Mouse (Mus musculus) right cerebral cortex, adult 2 months (tissue): ENCODE data around the gene Hoxd4.

Experiments used
- DNase-seq, 2 experiments: peaks; one replicate each; pipeline ENCODE4 v3.0.0; 2021 to 2022; ENCODE audit warnings: low spot score in 2 of 2

Hoxd4 gene

GRCm38 (mm10) chr2:74741979-74742277, 30.2 kb downstream of the Hoxd4 start:
- no peak for DNase-seq

GRCm38 (mm10) chr2:74745540-74746297, 34.0 kb downstream of the Hoxd4 start:
- DNase-seq: no peak

DNA sequence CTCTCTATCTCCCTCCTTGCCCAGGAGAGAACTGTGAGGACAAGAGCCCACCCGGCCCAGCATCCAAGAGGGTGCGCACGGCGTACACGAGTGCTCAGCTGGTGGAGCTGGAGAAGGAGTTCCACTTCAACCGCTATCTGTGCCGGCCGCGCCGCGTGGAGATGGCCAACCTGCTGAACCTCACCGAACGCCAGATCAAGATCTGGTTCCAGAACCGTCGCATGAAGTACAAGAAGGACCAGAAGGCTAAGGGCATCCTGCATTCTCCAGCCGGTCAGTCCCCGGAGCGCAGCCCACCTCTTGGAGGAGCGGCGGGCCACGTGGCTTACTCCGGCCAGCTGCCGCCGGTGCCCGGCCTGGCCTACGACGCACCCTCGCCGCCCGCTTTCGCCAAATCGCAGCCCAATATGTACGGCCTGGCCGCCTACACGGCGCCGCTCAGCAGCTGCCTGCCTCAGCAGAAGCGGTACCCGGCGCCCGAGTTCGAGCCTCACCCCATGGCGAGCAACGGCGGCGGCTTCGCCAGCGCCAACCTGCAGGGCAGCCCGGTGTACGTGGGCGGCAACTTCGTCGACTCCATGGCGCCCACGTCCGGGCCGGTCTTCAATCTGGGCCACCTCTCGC, 34.7 kb downstream of the Hoxd4 start:
- DNase-seq: no peak

DNA sequence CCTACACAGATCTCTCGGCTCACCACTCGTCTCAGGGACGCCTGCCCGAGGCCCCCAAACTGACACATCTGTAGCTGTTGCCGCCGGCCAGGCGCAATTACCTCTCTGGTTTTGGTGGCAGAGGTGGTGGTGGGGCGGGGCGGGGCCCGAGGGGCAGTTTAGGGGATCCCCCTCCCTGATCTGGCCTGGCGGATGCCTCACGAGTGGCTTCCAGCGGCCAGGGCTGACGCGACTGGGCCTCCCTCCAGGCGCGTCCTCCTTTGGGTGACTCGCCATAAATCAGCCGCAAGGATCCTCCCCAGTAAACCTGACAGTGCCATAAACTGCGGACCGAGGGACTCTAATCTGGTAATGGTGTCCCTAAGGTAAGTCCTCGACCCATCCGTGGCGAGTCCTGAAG, 35.3 kb downstream of the Hoxd4 start:
- DNase-seq: no peak

GRCm38 (mm10) chr2:74747661-74748141, 36.0 kb downstream of the Hoxd4 start:
- no peak for DNase-seq

GRCm38 (mm10) chr2:74748436-74748995, 36.8 kb downstream of the Hoxd4 start:
- no peak for DNase-seq

GRCm38 (mm10) chr2:74749337-74750121, 37.8 kb downstream of the Hoxd4 start:
- no peak for DNase-seq

GRCm38 (mm10) chr2:74750731-74751250, 39.1 kb downstream of the Hoxd4 start:
- DNase-seq: no peak

DNA sequence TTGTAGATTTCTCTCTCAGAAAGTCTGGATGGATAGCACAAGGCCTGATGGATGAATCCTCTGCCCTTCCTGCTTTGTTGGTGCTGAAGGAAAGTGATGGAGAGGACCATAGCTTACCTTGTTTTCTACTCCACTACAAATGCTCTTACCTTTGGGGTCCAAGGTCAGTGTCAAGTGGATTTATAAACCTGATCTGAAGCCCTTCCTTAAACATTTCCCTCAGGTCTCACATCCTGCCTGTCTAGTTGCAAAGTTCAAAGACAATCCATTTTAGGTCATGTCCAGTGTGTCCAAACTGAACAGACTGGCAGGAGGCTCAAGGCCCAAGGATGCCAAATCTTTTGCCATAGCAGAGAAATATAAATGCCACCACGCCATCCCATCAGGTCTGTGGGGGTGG, 40.1 kb downstream of the Hoxd4 start:
- DNase-seq: no peak

DNA sequence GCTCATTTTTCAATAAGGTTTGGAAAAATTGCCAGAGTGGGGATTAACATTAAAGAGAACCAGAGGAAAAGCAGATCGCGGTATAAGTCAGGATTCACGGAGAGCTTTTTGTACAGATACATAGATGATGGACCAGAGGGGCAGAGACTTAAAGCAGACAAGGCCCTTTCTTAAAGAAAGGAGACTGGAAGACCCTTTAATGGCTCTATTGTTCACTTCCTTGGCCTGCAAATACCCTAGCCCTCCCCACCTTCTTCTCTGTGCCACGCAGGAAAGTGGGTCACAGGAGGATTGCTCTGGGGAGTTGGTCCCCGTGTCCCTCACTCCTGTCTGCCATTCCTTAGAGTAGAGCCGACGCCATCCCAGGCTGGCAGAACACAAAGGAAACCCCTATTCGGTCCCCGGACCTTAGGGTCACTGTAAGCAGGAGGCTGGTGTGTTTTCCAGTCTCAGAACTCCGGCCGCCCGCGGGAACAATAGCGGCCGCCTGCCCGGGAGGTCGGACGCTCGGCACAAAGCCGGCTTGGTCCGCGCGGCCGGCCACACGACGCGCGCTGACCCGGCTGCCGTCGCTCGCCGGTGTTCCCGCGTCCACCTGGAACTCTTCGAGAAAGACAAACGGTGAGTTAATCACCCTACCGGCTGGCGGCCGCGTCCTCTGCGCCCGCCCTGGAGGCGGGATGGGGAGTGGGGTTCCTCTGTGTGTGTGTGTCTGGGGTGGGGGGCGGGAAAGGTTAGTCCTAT, 40.9 kb downstream of the Hoxd4 start:
- DNase-seq: no peak

- DNase-seq: no peak
These were observed 41.4 kb downstream of the Hoxd4 start for GRCm38 (mm10) chr2:74753175-74753523.

GRCm38 (mm10) chr2:74753711-74754110, 42.0 kb downstream of the Hoxd4 start:
- DNase-seq: no peak

DNA sequence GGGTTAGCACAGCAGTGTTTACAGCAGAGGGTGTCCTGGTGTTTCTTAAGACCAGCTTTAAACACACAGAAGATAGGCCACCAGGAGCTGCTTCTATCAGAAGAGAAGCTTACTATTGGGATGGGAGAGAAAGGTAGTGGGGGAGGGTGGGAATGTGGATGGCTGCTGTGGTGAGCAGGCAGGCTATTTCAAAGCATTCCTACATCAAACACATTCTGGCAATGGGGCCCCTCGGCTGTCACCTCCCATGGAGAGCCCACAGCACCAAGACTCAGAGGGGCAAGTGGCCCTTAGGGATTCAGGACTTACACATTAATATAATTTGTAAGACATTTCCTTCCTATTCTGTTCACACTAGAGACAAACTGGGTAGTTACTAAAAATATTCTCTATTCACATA, 48.4 kb downstream of the Hoxd4 start:
- DNase-seq: no peak

- DNase-seq: no peak
These were observed 50.2 kb downstream of the Hoxd4 start for GRCm38 (mm10) chr2:74761941-74762340.

GRCm38 (mm10) chr2:74762522-74763244, 51.0 kb downstream of the Hoxd4 start, which contains the start of gene Hoxd1:
Hoxd1 (plus strand) TSS chr2:74762980.
- no peak for DNase-seq

GRCm38 (mm10) chr2:74763245-74763735, 51.6 kb downstream of the Hoxd4 start:
- no peak for DNase-seq

DNA sequence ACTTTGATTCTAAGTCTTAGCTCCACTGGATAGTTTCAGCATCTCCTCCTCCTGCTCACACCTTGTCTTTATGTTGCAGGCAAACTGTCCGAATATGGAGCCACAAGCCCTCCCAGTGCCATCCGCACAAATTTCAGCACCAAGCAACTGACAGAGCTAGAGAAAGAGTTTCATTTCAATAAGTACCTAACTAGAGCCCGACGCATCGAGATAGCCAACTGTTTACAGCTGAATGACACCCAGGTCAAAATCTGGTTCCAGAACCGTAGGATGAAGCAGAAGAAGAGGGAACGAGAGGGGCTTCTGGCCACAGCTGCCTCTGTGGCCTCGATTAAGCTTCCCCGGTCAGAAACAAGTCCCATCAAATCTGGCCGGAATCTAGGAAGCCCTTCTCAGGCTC, 52.2 kb downstream of the Hoxd4 start:
- DNase-seq: no peak

DNA sequence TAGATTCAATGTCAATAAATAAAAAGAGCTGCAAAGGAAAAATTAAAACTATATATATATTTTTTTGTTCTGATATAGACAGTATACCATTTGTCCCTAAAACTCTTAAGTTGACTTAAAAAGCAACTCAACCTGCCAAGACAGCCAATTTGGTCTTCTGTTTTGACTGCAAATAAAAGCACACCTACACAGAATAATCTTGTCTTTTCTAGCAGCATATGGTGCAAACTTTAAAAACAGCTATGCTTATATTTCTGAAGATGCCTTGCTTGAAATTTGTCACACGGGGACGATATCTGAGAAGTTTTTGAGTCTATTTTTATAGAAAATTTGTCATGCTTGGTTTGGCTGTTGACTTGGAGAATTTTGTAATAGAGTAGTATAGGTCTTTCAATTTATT, 62.6 kb downstream of the Hoxd4 start:
- no peak for DNase-seq

DNA sequence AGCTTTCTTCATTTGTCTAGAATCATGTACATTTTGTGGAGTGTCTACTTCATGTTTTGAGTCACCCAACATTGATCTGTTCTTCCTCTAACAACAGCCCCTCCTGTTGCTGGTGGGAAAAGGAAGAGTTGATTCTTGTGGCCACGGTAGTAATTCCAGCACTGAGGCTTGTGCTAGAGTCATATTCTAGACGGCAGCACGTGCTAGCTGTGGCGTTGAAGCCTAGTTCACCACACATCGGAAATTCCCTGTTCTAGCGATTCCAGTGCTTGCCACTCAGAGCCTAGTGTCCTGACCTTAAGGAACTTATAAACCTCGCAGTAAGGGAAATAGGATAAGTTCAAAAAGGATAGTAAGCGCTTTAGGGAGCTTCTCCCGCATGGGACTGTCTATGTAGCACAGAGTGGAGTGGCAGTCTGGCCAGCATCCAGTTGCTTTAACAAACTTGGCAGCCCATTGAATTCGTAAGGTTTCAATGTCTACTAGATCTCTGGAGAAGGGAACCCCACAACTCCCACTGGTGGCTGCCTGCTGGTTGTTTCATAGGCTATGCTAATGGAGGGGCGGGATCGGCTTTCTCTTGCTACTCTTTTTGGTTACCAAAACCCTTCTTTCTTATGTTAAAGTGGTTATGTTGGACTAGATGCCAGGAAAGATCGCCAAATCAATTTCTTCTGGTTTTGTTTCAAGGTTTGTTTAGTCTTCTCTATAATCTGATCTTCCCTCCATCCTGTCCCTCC, 66.0 kb downstream of the Hoxd4 start:
- no peak for DNase-seq
